Mouse (Mus musculus) neural tube, embryonic 12.5 days (tissue): ENCODE measurements around the gene Cdc6. TPM values are rescaled to one million over a fixed set of nuclear protein-coding genes. Genes with fewer than 3 reads are reported as not detected.

ENCODE experiments used
- ATAC-seq: fragments of 200-750 bp; cut with Nextera tagmentation; 2 replicates; pipeline ENCODE4 v1.8.0; 2017; ENCODE audit warnings: low read depth, mild to moderate bottlenecking, moderate TSS enrichment, moderate library complexity; ENCODE audit not compliant: low FRiP score
- H3K27ac ChIP-seq: fragments of 300-500 bp; sonication (generic); 2 replicates; pipeline ENCODE4 v1.5.1; 2016
- H3K27me3 ChIP-seq: fragments of 300-500 bp; sonication (generic); replicated peaks from 2 replicates; pipeline ENCODE4 v1.6.1; 2016; ENCODE audit warnings: mild to moderate bottlenecking
- H3K36me3 ChIP-seq: fragments of 300-500 bp; sonication (generic); 2 replicates; pipeline ENCODE4 v1.6.1; 2016; ENCODE audit warnings: mild to moderate bottlenecking
- H3K4me1 ChIP-seq: fragments of 300-500 bp; sonication (generic); 2 replicates; pipeline ENCODE4 v1.6.1; 2016
- H3K4me2 ChIP-seq: fragments of 300-500 bp; sonication (generic); replicated peaks from 2 replicates; pipeline ENCODE4 v1.6.1; 2016; ENCODE audit warnings: mild to moderate bottlenecking
- H3K4me3 ChIP-seq: fragments of 300-500 bp; sonication (generic); 2 replicates; pipeline ENCODE4 v1.5.1; 2016
- H3K9ac ChIP-seq: fragments of 300-500 bp; sonication (generic); 2 replicates; pipeline ENCODE4 v1.6.1; 2016; ENCODE audit warnings: mild to moderate bottlenecking
- H3K9me3 ChIP-seq: fragments of 300-500 bp; sonication (generic); 2 replicates; pipeline ENCODE4 v1.6.1; 2016; ENCODE audit warnings: mild to moderate bottlenecking
- WGBS: fragments of 180-500 bp; shearing (Covaris S2); methylation state at CpG from one replicate; pipeline ENCODE4 v1.1.7; 2016; 5-methylcytosine and 5-hydroxymethylcytosine counted together
- polyA plus RNA-seq: library from polyadenylated mRNA; unstranded; fragments of >200 nt; fragmentation: Nextera tagmentation; extraction: Ambion mirVana; gene quantifications from 2 replicates; pipeline ENCODE4 v1.2.1, GENCODE M21; 2016

Cdc6 gene
- polyA plus RNA-seq, 1 experiment from 2014 or later, result 19.2 TPM

DNA sequence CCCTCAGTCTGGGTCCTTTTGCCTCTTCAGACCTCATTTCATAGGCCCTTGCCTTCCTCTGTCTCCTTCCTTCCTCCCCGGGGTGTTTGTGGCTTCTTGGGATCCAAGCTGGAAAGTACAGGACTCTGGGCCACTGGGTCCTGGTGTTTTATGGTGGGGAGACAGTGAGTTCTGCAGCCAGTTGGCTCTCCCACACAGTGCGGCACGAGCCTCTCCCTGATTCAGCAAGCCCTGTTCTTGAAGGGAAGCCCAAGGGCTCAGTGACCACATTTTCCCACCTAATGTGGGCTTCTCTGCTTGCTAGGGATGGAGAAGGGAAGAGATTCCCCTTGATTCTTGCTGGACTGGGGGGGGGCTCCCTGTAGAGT lies 34.9 kb downstream of the Cdc6 start:
- Histone ChIP-seq H3K27ac (peak overlapping the region; percentile 44), H3K4me1 (peaks cover 81% of the 10 kb centered on the region), H3K9ac (peak overlapping the region; percentile 65), H3K36me3 (no peaks in the 10 kb centered on the region), H3K4me2 (peak overlapping the region; percentile 93), H3K9me3 (no peaks in the 10 kb centered on the region), H3K27me3 (no peaks in the 10 kb centered on the region), H3K4me3 (0 out of 2 replicates have a peak overlapping the region, but pooled peaks have one; percentile 43)
- ATAC-seq, result no peak
- 49% methylated on average over 3 of the region's 3 CpGs for WGBS

DNA sequence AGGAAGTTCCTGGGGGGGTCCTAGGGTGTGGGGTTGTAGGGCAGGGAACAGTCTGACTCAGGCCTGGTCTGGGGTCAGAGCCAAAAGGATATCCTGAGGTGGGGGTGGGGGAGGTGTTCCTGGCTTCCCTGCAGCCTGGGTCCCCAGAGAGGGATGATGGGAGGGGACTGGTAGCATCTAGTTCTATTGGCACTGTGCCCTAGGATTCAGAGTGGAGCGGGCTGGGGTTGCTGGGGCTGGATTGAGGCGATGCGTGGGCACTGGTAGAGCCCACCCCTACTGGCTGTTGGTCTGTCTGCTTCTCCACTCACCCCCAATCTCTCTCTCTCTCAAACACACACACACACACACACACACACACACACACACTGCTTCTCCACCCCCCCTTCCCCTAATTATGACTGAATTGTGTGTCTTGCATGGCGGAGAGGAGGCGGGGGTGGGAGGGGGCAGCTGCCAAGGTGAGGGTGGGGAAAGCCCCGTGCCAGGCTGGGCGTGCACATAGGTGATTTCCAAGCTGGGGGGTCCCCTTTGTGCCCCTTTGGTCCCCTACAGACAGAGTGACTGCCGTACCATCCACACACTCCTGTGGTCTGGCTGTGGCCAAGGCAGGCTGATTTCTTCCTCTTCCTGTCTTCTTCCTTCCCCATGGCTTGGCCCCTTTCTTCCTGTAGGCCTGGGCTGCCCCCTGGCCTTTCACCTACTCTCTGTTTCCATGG lies 35.5 kb downstream of the Cdc6 start:
- peaks cover 80% of the 10 kb centered on the region for H3K4me1 ChIP-seq
- H3K9me3 ChIP-seq, result no peaks in the 10 kb centered on the region
- peak overlapping the region; percentile 46; the same call in 1 of the 2 replicates for H3K27ac ChIP-seq
- H3K4me2 ChIP-seq, result peak overlapping the region; percentile 93
- no peaks in the 10 kb centered on the region for H3K27me3 ChIP-seq
- no peak overlapping the region for H3K4me3 ChIP-seq
- 66% methylated on average over 8 of the region's 8 CpGs for WGBS
- 0 out of 2 replicates have a peak overlapping the region, but pooled peaks have one; percentile 65 for H3K9ac ChIP-seq
- ATAC-seq, result peak; percentile 10; the same call in 1 of the 2 replicates
- H3K36me3 ChIP-seq, result no peaks in the 10 kb centered on the region

DNA sequence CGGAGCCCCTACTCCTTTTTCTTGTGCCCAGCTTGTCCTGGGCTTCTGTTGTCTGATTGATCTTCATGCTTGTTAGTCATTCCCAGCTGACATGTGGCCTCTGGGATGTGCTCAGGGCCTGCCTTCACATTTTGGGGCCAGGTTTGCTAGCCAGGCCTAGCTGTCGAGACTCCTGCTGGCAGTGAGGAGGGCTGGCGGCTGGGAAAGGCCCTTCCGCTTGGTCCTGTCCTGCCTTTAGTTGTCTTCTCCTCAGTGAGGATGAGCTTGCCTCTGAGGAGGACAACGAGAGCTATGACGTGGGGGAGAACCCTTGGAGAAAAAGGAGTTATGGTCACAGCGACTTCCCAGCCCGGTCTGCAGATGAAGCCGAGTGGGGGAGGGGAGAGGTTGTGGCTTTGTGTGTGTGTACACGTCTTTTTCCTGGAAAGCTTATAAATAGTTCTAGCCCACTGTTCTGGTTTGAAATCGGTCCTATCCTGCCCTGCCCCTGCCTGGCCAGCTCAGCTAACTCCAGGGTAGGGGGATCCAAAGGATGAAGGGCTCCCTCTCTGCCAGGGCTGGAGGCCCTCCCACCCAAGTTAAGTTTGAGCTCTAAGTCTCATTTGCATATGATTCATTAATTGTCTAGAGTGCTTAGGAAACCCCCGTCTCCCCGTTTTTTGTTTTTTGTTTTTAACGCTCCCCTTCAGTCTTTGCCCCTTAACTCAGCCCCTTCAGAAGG lies 36.3 kb downstream of the Cdc6 start:
- ATAC-seq, result no peak
- no peaks in the 10 kb centered on the region for H3K36me3 ChIP-seq
- H3K27ac ChIP-seq, result no peak overlapping the region
- H3K27me3 ChIP-seq, result no peaks in the 10 kb centered on the region
- peaks cover 72% of the 10 kb centered on the region for H3K4me1 ChIP-seq
- H3K4me2 ChIP-seq, result peak overlapping the region; percentile 93
- 31% methylated on average over 14 of the region's 14 CpGs for WGBS
- 0 out of 2 replicates have a peak overlapping the region, but pooled peaks have one; percentile 33 for H3K9ac ChIP-seq
- no peaks in the 10 kb centered on the region for H3K9me3 ChIP-seq
- no peak overlapping the region for H3K4me3 ChIP-seq

DNA sequence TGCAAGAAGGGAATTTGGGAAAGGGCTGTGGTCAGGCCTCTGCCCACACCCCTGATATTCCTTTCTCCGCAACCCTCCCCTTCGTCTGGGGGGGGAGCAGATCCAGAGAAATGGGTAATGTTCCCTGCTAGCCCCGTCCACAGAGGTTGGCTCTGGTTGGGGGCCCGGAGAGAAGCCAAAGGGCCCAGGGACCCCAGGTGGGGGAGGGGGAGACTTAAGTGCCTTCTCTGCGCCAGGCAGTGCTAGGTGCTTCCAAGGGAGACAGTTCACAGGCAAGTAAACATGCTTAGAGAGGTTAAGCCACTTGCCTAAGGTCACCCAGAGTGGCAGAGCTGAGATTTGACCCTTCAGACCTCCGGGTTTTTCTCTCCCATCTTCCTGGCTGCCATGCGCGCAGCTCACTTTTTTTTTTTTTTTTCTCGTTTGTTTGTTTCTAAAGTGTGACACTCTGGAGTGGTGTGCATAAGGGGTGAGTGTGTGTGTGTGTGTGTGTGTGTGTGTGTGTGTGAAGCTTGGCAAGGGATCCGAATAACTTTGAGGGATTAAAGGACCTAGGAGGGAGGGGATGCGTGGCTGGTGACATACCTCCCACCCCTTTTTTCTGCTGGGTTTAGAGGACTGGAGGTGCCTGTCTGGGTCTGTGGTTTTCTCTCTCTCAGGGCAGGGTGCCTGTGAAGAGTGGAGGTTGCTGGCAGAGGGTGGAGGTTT lies 37.5 kb downstream of the Cdc6 start:
- no peaks in the 10 kb centered on the region for H3K36me3 ChIP-seq
- 0 out of 2 replicates have a peak overlapping the region, but pooled peaks have one; percentile 33 for H3K9ac ChIP-seq
- no peak overlapping the region for H3K4me3 ChIP-seq
- ATAC-seq, result no peak
- H3K27ac ChIP-seq, result no peak overlapping the region
- H3K4me1 ChIP-seq, result peaks cover 69% of the 10 kb centered on the region
- 53% methylated on average over 11 of the region's 11 CpGs for WGBS
- H3K27me3 ChIP-seq, result no peaks in the 10 kb centered on the region
- no peaks in the 10 kb centered on the region for H3K9me3 ChIP-seq
- H3K4me2 ChIP-seq, result peak overlapping the region; percentile 24; the same call in 1 of the 2 replicates

DNA sequence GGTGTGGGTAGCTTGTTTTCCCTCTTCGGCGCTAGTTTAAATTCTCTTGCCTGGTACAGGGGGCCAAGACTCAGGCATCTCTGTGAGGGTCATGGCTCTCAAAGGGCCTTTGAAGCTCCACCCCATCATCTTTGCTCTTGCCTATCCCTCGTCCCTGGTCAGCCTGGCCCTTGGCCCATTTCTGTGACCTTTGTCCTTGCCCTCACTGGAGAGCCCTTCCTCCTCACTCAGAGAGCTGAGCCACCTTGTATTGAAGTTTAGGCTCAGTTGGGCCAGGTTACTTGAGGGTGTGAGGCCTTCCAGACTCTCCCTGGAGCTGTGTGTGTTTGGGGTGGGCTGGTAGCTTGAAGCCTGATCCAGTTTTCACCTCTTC lies 38.0 kb downstream of the Cdc6 start:
- no peak overlapping the region for H3K4me3 ChIP-seq
- no peak overlapping the region for H3K4me2 ChIP-seq
- 70% methylated on average over 3 of the region's 3 CpGs for WGBS
- no peak overlapping the region for H3K27ac ChIP-seq
- no peaks in the 10 kb centered on the region for H3K27me3 ChIP-seq
- no peak overlapping the region for H3K9ac ChIP-seq
- H3K9me3 ChIP-seq, result no peaks in the 10 kb centered on the region
- H3K4me1 ChIP-seq, result peaks cover 64% of the 10 kb centered on the region
- H3K36me3 ChIP-seq, result no peaks in the 10 kb centered on the region; the same call in none of the 2 replicates
- ATAC-seq, result no peak

DNA sequence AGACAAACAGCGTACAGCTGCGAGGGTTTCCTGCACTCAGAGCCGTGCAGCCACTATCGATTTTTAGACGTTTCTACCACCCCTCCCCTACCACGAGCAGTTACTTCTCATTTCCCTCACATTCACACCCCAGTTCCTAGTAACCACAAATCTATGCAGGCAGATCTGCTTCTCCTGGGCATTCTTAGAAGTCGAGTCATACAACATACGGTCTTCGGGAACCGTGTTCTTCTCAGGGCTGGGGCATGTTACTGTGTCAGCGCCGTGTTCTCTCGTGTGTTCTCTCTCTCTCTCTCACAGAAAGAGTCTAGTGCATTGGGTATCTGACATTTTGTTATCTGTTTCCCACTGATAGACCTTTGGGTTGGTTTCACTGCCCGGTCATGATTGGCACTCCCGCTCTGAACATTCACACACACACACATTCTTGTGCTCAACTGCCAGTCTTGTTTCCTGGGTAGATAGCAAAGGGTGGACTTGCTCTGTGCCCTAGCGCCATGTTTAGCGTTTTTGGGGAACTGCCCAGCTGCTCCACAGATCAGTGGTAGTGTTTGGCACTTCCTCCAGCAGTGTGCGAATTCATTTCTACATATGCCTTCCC lies 40.5 kb downstream of the Cdc6 start:
- H3K4me1 ChIP-seq, result peaks cover 51% of the 10 kb centered on the region
- 82% methylated on average over 18 of the region's 18 CpGs for WGBS
- no peak overlapping the region for H3K9ac ChIP-seq

DNA sequence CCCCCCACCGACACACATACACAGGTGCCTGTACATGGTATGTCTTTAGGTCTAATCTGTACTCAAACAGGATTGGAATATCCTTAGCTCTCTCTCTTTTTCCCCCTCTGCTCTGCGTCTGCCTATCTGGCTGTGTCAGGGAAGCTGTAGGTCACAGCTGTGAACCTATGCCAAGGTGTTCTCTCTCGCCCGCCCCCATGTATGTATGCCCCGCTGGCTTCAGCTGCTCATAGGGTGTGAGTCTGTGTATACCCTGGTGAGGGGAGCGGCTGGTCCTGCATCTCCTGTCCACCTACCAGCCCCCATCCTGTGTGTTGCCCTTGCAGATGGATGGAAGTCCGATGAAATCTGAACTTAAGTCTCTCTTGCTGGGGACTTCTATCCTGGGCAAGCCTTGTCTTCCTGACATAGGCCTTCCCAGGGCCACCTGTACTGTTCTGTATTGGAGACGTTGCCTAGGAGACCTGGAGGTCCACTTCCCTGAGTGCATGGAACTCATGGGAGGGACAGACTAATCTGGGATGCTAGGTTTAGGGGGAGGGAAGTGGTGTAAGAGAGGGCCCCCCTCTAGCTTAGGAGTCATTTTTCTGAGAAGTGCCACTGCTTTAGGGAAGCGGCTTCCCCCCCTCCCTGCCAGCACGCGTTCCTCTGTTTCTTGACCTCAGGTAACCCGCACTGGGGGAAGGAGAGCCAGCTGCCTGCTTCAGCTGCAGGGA lies 41.8 kb downstream of the Cdc6 start:
- Histone ChIP-seq H3K4me1 (peaks cover 51% of the 10 kb centered on the region), H3K4me3 (no peak overlapping the region)
- no peak for ATAC-seq

More for the DNA sequence above, 40.5 kb downstream of the Cdc6 start:
- Histone ChIP-seq H3K9me3 (no peaks in the 10 kb centered on the region), H3K4me2 (no peak overlapping the region), H3K27me3 (no peaks in the 10 kb centered on the region), H3K4me3 (no peak overlapping the region), H3K27ac (no peak overlapping the region), H3K36me3 (peaks cover 11% of the 10 kb centered on the region)
- ATAC-seq, result no peak

DNA sequence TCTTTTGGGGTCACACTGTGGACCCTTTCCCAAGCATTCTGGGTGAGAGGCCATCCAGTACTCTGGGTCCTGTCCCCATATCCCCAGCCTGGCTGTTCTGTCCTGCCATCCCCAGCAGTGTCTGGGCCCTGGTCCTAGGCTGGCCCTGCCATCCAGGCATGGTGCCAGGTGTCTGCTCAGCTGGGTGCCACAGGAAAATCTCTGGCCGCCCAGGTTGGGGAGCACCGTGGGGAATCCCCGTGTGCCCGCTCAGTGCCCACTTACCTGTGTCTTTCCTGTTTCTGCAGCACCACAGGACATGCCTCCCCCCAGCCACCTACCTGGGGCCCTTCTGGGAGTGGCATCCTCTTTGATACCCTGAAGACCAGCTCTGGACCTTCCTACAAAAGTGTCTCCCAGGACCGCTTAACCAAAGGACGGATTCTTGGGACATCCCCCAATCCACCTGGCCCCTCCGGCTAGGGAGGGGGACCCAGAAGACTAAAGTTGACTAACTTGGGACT lies 42.4 kb downstream of the Cdc6 start:
- 82% methylated on average over 7 of the region's 7 CpGs for WGBS
- H3K4me2 ChIP-seq, result no peak overlapping the region
- H3K9ac ChIP-seq, result no peak overlapping the region
- ATAC-seq, result no peak
- peaks cover 11% of the 10 kb centered on the region for H3K36me3 ChIP-seq
- no peaks in the 10 kb centered on the region for H3K9me3 ChIP-seq
- peaks cover 51% of the 10 kb centered on the region for H3K4me1 ChIP-seq
- H3K27ac ChIP-seq, result no peak overlapping the region
- H3K4me3 ChIP-seq, result no peak overlapping the region
- H3K27me3 ChIP-seq, result no peaks in the 10 kb centered on the region

More for the DNA sequence above, 41.8 kb downstream of the Cdc6 start:
- no peaks in the 10 kb centered on the region for H3K9me3 ChIP-seq
- no peaks in the 10 kb centered on the region for H3K27me3 ChIP-seq
- 72% methylated on average over 12 of the region's 12 CpGs for WGBS
- H3K36me3 ChIP-seq, result peaks cover 11% of the 10 kb centered on the region
- no peak overlapping the region for H3K4me2 ChIP-seq
- H3K9ac ChIP-seq, result no peak overlapping the region
- H3K27ac ChIP-seq, result no peak overlapping the region

DNA sequence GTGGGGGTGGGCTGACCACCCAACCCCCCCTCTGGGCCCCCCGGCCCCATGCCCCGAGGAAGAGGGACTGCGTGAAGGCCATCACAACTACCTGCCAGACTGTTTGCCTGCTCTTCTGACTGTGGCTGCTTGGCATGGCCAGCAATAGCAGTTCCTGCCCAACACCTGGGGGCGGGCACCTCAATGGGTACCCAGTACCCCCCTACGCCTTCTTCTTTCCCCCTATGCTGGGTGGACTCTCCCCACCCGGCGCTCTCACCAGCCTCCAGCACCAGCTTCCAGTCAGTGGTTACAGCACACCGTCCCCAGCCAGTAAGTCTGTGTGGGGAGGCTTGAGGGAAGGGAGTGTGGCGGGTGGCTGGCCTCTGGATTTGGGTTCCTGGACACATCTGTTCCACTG lies 42.9 kb downstream of the Cdc6 start:
- Histone ChIP-seq H3K27ac (no peak overlapping the region), H3K9ac (no peak overlapping the region), H3K9me3 (no peaks in the 10 kb centered on the region), H3K4me1 (peaks cover 55% of the 10 kb centered on the region), H3K27me3 (no peaks in the 10 kb centered on the region), H3K36me3 (peaks cover 11% of the 10 kb centered on the region), H3K4me2 (no peak overlapping the region), H3K4me3 (no peak overlapping the region)
- 82% methylated on average over 9 of the region's 9 CpGs for WGBS
- ATAC-seq, result no peak

DNA sequence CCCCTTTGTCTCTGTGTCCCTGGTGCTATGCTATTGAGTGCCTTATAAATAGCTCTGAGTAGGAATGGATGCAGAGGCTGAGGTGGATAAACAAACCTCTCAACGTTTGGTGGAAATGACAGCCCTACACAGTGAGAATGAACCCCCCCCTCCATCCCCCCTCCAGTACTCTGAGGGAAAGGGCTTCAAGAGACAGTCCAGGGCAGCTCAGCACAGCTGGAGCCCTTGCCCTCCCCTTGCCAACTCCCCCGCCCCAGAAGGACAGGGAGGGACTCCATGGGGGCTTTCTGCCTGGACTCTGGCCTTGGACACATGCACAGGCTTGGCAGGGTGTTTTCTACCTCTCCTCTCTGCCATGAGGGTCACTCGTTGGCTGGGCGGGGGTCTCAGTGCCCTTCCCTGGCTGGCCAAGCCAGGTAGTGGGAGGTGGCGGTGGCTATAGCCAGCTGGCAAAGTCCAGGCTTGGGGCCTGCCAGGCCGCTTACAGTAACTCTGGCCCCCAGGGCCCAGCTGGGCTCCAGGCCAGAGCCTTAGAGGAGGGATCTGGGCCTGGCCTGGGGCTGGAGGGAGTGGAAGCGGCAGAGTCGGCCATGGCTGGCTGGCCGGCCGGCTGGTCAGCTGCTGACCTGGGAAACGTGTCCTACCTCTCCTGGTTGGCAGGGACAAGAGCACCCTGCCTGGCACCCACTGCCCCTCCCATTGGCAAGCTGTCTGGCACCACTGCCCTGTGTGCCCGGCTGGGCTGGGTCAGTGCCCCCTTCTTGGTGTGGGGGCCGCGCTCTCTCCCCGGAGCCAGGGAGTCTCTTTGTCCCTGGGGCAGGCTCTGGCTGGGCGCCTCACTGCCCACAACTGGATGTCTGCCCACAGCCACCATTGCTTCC lies 43.7 kb downstream of the Cdc6 start:
- Histone ChIP-seq H3K27ac (no peak overlapping the region), H3K4me2 (no peak overlapping the region), H3K4me1 (peaks cover 62% of the 10 kb centered on the region), H3K4me3 (no peak overlapping the region), H3K9ac (0 out of 2 replicates have a peak overlapping the region, but pooled peaks have one; percentile 9), H3K36me3 (peaks cover 11% of the 10 kb centered on the region), H3K9me3 (no peaks in the 10 kb centered on the region), H3K27me3 (no peaks in the 10 kb centered on the region)
- ATAC-seq, result no peak
- 79% methylated on average over 16 of the region's 16 CpGs for WGBS
